16 mouse cellular contexts compared by ENCODE assay signal in the genomic region with DNA sequence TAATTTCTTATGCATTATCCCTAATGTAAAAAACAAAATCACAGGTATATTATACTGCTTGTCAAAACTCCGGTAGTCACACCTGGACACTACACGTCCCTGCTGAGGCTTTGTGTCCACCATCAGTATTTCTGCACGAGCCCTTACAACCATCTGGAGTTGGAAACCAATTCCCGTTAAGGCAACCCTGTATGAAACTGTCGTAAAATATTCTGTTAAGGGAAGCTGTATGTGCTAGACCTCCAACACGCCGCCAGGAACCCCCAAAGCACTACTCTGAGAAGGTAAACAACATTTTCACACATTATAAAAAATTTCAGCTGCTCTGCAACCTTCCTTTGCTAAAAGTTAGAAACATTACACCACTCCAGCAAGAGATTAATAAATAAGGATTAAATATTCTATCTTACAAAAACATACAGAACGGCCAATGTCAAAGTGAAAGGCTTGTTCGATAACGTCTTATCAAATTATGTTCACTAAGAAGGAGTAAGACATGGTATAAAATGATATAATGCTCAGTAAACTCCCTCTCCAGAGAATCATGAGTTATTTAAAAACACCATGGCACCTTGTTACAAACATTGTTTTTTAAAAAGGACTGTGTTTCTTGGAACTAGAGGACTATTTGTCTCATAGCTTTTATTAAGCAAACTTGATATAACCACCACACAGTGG. TPM values are rescaled to one million over a fixed set of nuclear protein-coding genes. Genes with fewer than 3 reads are reported as not detected.
"Had no signal": no experiment of that assay in that cellular context is flagged by ENCODE, and none has a peak within 500 bp of the region (broad histone marks: within the 10 kb centered on the region; RNA-seq: fewer than 3 reads in every experiment).

No protein-coding gene starts in this region.

- H3K27ac ChIP-seq: hindbrain, postnatal 0 days; kidney, embryonic 15.5 days; lung, embryonic 15.5 days; macrophage; midbrain, embryonic 13.5 days; neural tube, embryonic 12.5 days had no signal

- ATAC-seq: midbrain, embryonic 13.5 days had no signal

- H3K9ac ChIP-seq: kidney, embryonic 15.5 days; lung, embryonic 15.5 days; midbrain, embryonic 13.5 days; neural tube, embryonic 12.5 days had no signal

- H3K9me3 ChIP-seq: kidney, embryonic 15.5 days; lung, embryonic 15.5 days; midbrain, embryonic 13.5 days; neural tube, embryonic 12.5 days had no signal

- H3K4me3 ChIP-seq: kidney, embryonic 15.5 days; lung, embryonic 15.5 days; midbrain, embryonic 13.5 days; myocyte; neural tube, embryonic 12.5 days had no signal

- H3K4me2 ChIP-seq: kidney, embryonic 15.5 days; lung, embryonic 15.5 days; midbrain, embryonic 13.5 days; neural tube, embryonic 12.5 days had no signal

- DNase-seq: kidney, adult 2 months; kidney, postnatal 14 days; layer of hippocampus, adult 9-11 months; layer of hippocampus, postnatal 36 days; lung, postnatal 14 days; right cerebral cortex, postnatal 4 days; spleen, adult 18-20 months; thymus, adult 18-20 months; thymus, postnatal 14 days had no signal

- H3K4me1 ChIP-seq: lung, embryonic 15.5 days; neural tube, embryonic 12.5 days had no signal

- H3K27me3 ChIP-seq: kidney, embryonic 15.5 days; lung, embryonic 15.5 days; midbrain, embryonic 13.5 days; neural tube, embryonic 12.5 days had no signal

RNA-seq across cellular contexts. Expression of a gene that starts 13.5 kb away (rescaled TPM):
- polyA plus RNA-seq: macrophage had no signal
